Mouse (Mus musculus): ENCODE data around the gene Pcif1. TPM values are rescaled to one million over a fixed set of nuclear protein-coding genes. Genes with fewer than 3 reads are reported as not detected.
A peak's percentile ranks its signal among the peaks of the same experiment; 100 is the strongest.

Gene Pcif1
- polyA plus RNA-seq, 1 experiment from 2014 or later: 53.4 TPM

DNA sequence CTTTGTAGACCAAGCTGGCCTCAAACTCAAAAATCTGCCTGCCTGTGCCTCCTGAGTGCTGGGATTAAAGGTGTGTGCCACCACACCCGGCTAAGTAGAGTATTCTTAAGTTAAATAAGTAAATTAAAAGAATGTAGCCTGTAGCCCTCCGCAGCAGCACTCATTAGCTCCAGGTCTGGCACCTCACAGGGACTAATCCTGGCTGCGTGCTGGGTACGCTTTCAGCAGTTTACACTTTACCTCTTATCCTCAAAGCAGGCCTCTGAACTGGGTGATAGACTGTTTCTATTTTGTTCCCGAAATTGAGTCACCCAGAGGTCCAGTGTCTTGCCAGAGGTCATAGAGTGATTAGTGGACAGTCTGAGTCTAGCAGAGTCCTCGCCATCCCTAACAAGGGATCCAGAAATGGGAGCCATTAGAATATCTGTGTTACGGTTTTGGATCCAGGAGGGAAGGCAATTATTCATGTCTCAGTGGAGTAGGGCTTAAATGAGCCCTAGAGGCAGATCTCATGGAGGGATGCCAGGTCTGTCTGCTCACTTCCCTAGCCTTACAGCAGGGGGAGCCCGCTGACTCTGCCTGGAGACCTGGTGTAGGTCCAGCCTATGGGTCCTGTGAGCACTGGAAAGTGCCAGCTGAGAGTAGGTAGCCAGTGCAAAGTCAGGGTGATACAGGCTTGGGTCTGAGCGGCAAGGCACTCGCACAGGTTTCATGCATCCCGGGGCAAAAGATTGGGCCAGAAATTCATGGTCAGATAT, 45.2 kb downstream of the Pcif1 start:
- H3K4me2 ChIP-seq: no peak overlapping the region
- no peaks in the 10 kb centered on the region for H3K9me3 ChIP-seq (replicated peaks)
- peaks cover 4% of the 10 kb centered on the region for H3K36me3 ChIP-seq
- no peak overlapping the region for H3K4me3 ChIP-seq
- H3K4me1 ChIP-seq (replicated peaks): peaks cover 3% of the 10 kb centered on the region; the same call in 1 of the 2 replicates
- peak; percentile 66; the same call in 1 of the 2 replicates for ATAC-seq (replicated peaks; ENCODE audit: insufficient number of reproducible peaks, insufficient read depth, low FRiP score, low read depth)
- H3K27ac ChIP-seq: no peak overlapping the region
- 30% methylated on average over 11 of the region's 11 CpGs for WGBS
- H3K27me3 ChIP-seq: peaks cover 5% of the 10 kb centered on the region
- no peak overlapping the region for H3K9ac ChIP-seq

DNA sequence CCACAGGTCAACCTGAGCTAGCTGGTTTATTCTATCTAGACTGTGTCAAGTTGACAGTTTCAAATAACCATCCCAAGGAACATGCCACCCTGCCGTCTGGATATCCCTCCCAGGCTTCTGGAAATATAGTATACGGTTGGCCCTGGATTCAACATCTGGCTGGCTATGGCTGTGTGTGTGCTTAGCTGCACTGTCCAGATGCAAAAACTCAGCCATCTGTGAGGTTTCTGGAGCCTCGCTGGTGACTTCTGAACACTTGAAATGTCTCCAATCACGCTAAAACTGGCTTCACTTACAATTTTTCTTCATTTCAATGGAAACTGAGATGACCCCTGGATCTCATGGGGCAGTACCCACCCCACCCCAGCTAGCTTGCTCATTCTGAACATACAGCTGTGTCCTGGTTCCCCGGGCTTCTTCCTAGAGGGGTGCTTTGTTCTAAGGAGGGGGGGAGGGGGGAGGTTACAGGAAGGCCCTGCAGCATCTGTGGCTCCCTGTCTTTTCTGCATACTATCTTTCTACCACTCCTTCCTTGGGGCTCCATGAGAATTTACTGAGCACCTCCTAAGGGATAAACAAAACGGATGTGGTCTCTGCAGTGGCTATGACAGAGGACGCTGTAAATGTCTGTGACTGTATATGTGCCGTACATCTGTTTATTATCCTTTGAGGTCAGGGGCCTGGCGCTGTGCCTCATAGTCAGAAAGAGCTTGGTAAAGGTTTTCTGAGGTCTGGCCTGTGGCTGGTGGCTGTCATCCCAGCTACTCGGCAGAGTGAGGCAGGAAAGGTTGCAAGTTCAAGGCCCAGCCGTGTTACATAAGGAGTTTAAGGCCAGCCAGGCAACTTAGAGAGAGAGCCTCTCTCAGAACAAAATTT, 51.8 kb downstream of the Pcif1 start:
- H3K27ac ChIP-seq: no peak overlapping the region
- no peak overlapping the region for H3K4me3 ChIP-seq
- no peak overlapping the region for H3K9ac ChIP-seq
- ATAC-seq (replicated peaks; ENCODE audit: insufficient number of reproducible peaks, insufficient read depth, low FRiP score, low read depth): no peak
- H3K27me3 ChIP-seq: peaks cover 31% of the 10 kb centered on the region
- 47% methylated on average over 11 of the region's 11 CpGs for WGBS
- H3K4me1 ChIP-seq (replicated peaks): no peaks in the 10 kb centered on the region; the same call in 1 of the 2 replicates
- no peaks in the 10 kb centered on the region for H3K9me3 ChIP-seq (replicated peaks)
- no peaks in the 10 kb centered on the region for H3K36me3 ChIP-seq
- H3K4me2 ChIP-seq: no peak overlapping the region

DNA sequence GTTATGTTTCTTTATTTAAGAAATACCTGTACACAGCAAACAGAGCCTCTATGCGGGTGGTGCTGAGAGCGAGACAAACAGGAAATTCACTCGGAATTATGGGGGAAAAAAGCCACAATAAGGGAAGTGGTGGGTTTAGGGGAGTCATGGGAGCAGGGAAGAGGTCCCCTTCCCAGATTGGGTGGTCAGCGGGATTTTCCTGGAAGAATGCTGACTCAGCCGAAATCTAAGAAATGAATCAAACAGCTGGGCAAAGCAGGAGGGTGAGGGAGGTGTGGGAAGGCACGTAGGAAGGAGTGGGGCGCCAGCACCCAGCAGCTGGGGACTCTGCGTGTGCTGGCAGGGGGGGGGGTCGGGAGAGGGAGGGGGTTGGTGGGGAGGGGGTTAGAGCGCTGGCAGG, 54.4 kb downstream of the Pcif1 start:
- H3K27ac ChIP-seq: no peak overlapping the region
- 32% methylated on average over 10 of the region's 10 CpGs for WGBS
- no peak overlapping the region for H3K4me2 ChIP-seq
- no peaks in the 10 kb centered on the region for H3K9me3 ChIP-seq (replicated peaks)
- peaks cover 47% of the 10 kb centered on the region for H3K27me3 ChIP-seq
- H3K4me1 ChIP-seq (replicated peaks): peaks cover 4% of the 10 kb centered on the region
- ATAC-seq (replicated peaks; ENCODE audit: insufficient number of reproducible peaks, insufficient read depth, low FRiP score, low read depth): no peak
- no peak overlapping the region for H3K4me3 ChIP-seq
- H3K36me3 ChIP-seq: no peaks in the 10 kb centered on the region
- no peak overlapping the region for H3K9ac ChIP-seq

DNA sequence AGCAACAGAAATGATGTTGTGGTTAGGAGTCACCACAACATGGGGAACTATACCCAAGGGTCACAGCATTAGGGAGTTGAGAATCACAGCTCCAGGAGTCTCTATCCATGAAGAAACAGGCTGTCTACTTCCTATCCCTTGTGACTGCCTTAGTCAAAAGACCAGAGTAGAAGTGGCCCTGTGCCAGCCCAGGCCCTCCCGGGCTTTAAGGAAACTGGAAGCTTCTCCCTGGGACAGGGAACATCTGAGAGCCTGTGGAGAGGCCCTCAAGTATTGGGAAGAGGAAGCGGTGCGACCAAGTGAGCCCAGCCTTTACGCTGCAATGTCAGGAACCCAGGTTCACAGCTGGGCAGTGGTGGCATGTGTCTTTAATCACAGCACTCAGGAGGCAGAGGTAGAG, 56.9 kb downstream of the Pcif1 start:
- ATAC-seq (replicated peaks; ENCODE audit: insufficient number of reproducible peaks, insufficient read depth, low FRiP score, low read depth): no peak
- H3K9ac ChIP-seq: no peak overlapping the region
- H3K4me3 ChIP-seq: no peak overlapping the region
- H3K36me3 ChIP-seq: no peaks in the 10 kb centered on the region
- H3K9me3 ChIP-seq (replicated peaks): no peaks in the 10 kb centered on the region
- 62% methylated on average over 4 of the region's 4 CpGs for WGBS
- H3K4me1 ChIP-seq (replicated peaks): peaks cover 16% of the 10 kb centered on the region
- H3K4me2 ChIP-seq: no peak overlapping the region
- no peak overlapping the region for H3K27ac ChIP-seq
- peaks cover 70% of the 10 kb centered on the region for H3K27me3 ChIP-seq

DNA sequence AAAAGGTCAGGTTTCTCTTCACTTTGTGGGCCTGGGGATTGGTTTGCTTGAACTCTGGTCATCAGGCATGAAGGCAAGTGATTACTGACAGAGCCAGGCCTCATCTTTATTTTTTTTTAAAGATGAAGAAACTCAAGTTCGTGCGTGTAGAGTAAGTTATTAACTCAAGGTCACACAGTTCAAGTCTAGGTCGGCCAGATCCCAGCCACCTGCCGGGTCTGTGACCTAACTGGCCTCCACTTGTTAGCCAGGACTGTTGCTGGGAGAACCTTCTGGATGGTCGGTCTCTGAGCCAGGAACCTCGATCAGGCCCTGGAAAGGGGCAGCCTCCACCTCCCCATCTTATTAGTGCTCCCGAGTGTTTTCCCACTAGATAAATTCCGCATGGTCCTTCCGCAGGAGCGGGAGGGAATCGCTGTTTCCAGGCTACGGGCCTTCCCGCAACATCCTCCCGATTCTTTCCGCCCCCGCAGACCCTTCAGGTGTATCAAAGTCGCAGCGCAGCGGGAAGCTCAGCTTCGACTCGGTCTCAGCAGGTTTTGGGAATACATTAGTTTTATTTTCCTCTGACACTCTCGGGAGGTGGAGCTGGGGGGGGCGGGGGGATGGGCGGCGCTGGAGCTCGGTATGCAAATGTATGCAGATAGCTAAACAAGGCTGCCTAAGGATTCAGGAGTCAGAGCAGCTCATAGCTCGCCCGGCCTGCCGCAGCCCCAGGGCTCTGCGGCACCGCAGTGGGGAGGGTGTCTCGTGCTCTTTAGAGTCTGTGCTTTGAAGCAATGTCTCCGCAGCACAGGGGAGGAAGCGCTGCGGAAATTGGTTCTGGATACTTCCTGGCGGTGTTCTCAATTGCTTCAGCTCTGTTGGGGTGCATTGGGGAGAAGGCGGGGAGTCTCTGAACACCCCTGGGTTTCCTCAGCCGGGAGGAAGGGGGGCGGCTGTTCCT, 59.3 kb downstream of the Pcif1 start:
- no peak overlapping the region for H3K9ac ChIP-seq
- peaks cover 69% of the 10 kb centered on the region for H3K27me3 ChIP-seq
- H3K36me3 ChIP-seq: no peaks in the 10 kb centered on the region

DNA sequence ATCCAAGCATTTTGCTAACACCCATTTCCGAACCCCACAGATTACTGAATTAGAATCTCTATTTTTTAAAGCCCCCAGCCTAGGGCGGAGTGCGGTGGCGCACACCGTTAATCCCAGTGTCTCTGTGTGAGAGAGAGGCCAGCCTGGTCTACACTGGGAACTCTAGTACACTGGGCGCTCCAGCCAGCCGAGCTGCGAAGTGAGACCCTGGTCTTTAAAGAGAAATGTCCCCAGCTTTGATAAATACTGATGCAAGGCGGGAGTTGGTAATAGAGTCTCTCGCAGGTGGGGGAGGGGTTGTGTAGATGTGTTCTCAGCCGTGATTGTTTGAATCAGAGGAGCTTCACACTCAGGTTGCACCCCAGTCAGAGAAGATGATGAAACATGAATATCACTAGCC, 60.0 kb downstream of the Pcif1 start:
- Histone ChIP-seq H3K4me1 (replicated peaks) (peaks cover 16% of the 10 kb centered on the region), H3K27ac (no peak overlapping the region), H3K27me3 (peaks cover 68% of the 10 kb centered on the region), H3K9me3 (replicated peaks) (no peaks in the 10 kb centered on the region), H3K9ac (no peak overlapping the region), H3K4me2 (peak overlapping the region; percentile 63), H3K4me3 (peak overlapping the region; percentile 33), H3K36me3 (no peaks in the 10 kb centered on the region)
- WGBS: 3% methylated on average over 11 of the region's 11 CpGs
- no peak for ATAC-seq (replicated peaks; ENCODE audit: insufficient number of reproducible peaks, insufficient read depth, low FRiP score, low read depth)

More for the DNA sequence above, 59.3 kb downstream of the Pcif1 start:
- H3K4me2 ChIP-seq: peak overlapping the region; percentile 63
- H3K9me3 ChIP-seq (replicated peaks): no peaks in the 10 kb centered on the region
- peaks cover 16% of the 10 kb centered on the region for H3K4me1 ChIP-seq (replicated peaks)
- WGBS: 3% methylated on average over 39 of the region's 39 CpGs
- no peak overlapping the region for H3K27ac ChIP-seq
- no peak; the same call in 1 of the 2 replicates for ATAC-seq (replicated peaks; ENCODE audit: insufficient number of reproducible peaks, insufficient read depth, low FRiP score, low read depth)
- peak overlapping the region; percentile 33 for H3K4me3 ChIP-seq

DNA sequence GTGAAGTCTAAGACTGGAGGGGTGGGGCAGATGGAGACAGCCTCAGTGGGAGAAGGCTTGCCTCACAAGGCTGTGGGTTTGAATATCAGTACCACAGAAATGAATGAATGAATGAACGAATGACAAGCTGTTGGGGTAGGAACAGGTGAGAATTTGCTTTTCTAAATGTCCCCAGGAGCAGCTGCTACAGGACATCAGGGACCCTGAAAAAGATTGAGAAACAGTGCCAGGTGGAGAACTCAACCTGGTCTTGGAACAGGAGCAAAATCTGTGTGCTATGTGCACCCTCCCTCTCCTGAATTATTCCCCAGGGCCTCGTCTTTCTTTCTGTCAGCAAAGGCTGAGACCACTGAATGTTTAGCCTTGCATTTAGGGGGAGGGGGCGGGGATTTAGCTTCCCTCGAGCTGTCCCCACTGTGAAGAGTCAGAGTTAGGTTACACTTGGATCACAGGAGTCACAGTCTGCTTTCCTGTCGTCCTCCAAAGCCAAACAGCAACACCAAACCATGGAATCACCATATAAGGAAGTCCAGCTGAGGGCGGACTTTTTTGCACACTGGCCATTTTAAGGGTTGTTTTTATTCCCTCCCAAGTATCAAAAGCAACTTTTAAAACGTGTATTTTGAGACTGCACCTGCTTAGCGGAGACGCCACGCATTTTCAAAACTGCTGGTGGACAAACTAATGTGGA, 61.2 kb downstream of the Pcif1 start, which contains the start of gene Mmp9:
TSS of gene Mmp9 (plus strand) at position 641 of the 691 bp plus-strand sequence.
- H3K4me1 ChIP-seq (replicated peaks): peaks cover 16% of the 10 kb centered on the region
- 23% methylated on average over 10 of the region's 10 CpGs for WGBS
- H3K9me3 ChIP-seq (replicated peaks): no peaks in the 10 kb centered on the region
- H3K4me2 ChIP-seq: no peak within 1 kb of the TSS
- peaks cover 63% of the 10 kb centered on the region for H3K27me3 ChIP-seq
- no peak within 1 kb of the TSS for H3K4me3 ChIP-seq
- H3K9ac ChIP-seq: no peak within 1 kb of the TSS
- ATAC-seq (replicated peaks; ENCODE audit: insufficient number of reproducible peaks, insufficient read depth, low FRiP score, low read depth): no peak
- H3K36me3 ChIP-seq: no peaks in the 10 kb centered on the region
- no peak within 1 kb of the TSS for H3K27ac ChIP-seq

DNA sequence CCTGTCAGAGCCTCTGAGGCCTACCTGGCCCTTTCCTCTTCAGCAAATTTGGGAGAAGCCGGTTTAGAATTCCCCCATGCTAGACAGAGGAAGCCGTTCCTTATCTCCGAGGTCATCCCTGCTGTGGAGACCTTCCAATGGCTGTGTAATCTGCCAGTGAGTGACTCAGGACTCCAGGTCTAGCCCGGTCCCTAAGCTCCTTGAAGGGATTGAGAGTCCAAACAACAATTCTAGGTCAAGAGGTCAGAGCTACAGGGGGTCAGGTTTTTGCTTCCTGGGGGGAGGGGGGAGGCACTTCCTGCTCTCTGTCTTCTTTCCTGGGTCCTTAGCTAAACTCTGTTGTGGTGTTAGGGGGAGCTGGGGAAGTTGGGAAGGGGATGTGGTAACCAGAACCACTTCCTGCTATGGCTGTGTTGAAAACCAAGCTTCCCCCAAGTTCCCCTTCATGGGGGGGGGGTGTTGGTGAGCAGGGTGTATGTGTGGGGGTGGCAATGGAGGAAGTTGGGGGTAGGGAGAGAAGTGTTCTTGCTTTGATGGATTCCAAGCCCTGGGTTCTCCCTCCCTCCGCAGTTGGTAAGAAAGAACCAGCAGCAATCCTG, 63.7 kb downstream of the Pcif1 start:
- Histone ChIP-seq H3K27me3 (peaks cover 68% of the 10 kb centered on the region), H3K27ac (no peak overlapping the region), H3K9me3 (replicated peaks) (no peaks in the 10 kb centered on the region), H3K9ac (no peak overlapping the region), H3K36me3 (no peaks in the 10 kb centered on the region), H3K4me3 (no peak overlapping the region), H3K4me1 (replicated peaks) (peaks cover 16% of the 10 kb centered on the region), H3K4me2 (no peak overlapping the region)
- no peak for ATAC-seq (replicated peaks; ENCODE audit: insufficient number of reproducible peaks, insufficient read depth, low FRiP score, low read depth)
- 18% methylated on average over 5 of the region's 5 CpGs for WGBS

All from heart, embryonic 15.5 days (tissue).